Mouse (Mus musculus): ENCODE measurements around the gene Car5a. TPM values are rescaled to one million over a fixed set of nuclear protein-coding genes. Genes with fewer than 3 reads are reported as not detected.

Gene Car5a
- total RNA-seq (2015; ENCODE audit: low replicate concordance) (not detected in 2 replicates), total RNA-seq (2017; ENCODE audit: low replicate concordance) (not detected in 2 replicates)

GRCm38 (mm10) chr8:121944831-121945230 lies at the start of gene Car5a:
Gene Car5a, minus strand, starts transcription at chr8:121944904.
- no peak for ATAC-seq (replicated peaks; ENCODE audit: low FRiP score, poor library complexity, severe bottlenecking)

GRCm38 (mm10) chr8:121992911-121993310 lies 48.2 kb upstream of the Car5a start:
- ATAC-seq (replicated peaks; ENCODE audit: low FRiP score, poor library complexity, severe bottlenecking), result no peak

- no peak for ATAC-seq (replicated peaks; ENCODE audit: low FRiP score, poor library complexity, severe bottlenecking)
Observed at GRCm38 (mm10) chr8:121991611-121992010, 46.9 kb upstream of the Car5a start.

GRCm38 (mm10) chr8:121990506-121991255 lies 46.0 kb upstream of the Car5a start:
- no peak for ATAC-seq (replicated peaks; ENCODE audit: low FRiP score, poor library complexity, severe bottlenecking)

GRCm38 (mm10) chr8:121987892-121988291 lies 43.2 kb upstream of the Car5a start:
- ATAC-seq (replicated peaks; ENCODE audit: low FRiP score, poor library complexity, severe bottlenecking), result no peak

- ATAC-seq (replicated peaks; ENCODE audit: low FRiP score, poor library complexity, severe bottlenecking), result no peak
Observed at GRCm38 (mm10) chr8:121985673-121986072, 41.0 kb upstream of the Car5a start.

- ATAC-seq (replicated peaks; ENCODE audit: low FRiP score, poor library complexity, severe bottlenecking), result no peak
Observed at GRCm38 (mm10) chr8:121981520-121981895, 36.8 kb upstream of the Car5a start.

- no peak for ATAC-seq (replicated peaks; ENCODE audit: low FRiP score, poor library complexity, severe bottlenecking)
Observed at GRCm38 (mm10) chr8:121980792-121981519, 36.3 kb upstream of the Car5a start.

GRCm38 (mm10) chr8:121978670-121979069 lies 34.0 kb upstream of the Car5a start:
- no peak for ATAC-seq (replicated peaks; ENCODE audit: low FRiP score, poor library complexity, severe bottlenecking)

GRCm38 (mm10) chr8:121977819-121978590 lies 33.3 kb upstream of the Car5a start:
- ATAC-seq (replicated peaks; ENCODE audit: low FRiP score, poor library complexity, severe bottlenecking), result no peak

GRCm38 (mm10) chr8:121973906-121974305 lies 29.2 kb upstream of the Car5a start:
- ATAC-seq (replicated peaks; ENCODE audit: low FRiP score, poor library complexity, severe bottlenecking), result no peak

GRCm38 (mm10) chr8:121971488-121972058 lies 26.9 kb upstream of the Car5a start:
- ATAC-seq (replicated peaks; ENCODE audit: low FRiP score, poor library complexity, severe bottlenecking), result no peak

- no peak for ATAC-seq (replicated peaks; ENCODE audit: low FRiP score, poor library complexity, severe bottlenecking)
Observed at GRCm38 (mm10) chr8:121970225-121970624, 25.5 kb upstream of the Car5a start.

GRCm38 (mm10) chr8:121968542-121968941 lies 23.8 kb upstream of the Car5a start:
- ATAC-seq (replicated peaks; ENCODE audit: low FRiP score, poor library complexity, severe bottlenecking), result no peak

GRCm38 (mm10) chr8:121967977-121968376 lies 23.3 kb upstream of the Car5a start:
- no peak for ATAC-seq (replicated peaks; ENCODE audit: low FRiP score, poor library complexity, severe bottlenecking)

GRCm38 (mm10) chr8:121966714-121967448 lies 22.2 kb upstream of the Car5a start:
- no peak for ATAC-seq (replicated peaks; ENCODE audit: low FRiP score, poor library complexity, severe bottlenecking)

- no peak for ATAC-seq (replicated peaks; ENCODE audit: low FRiP score, poor library complexity, severe bottlenecking)
Observed at GRCm38 (mm10) chr8:121966110-121966509, 21.4 kb upstream of the Car5a start.

- ATAC-seq (replicated peaks; ENCODE audit: low FRiP score, poor library complexity, severe bottlenecking), result no peak
Observed at GRCm38 (mm10) chr8:121964716-121965512, 20.2 kb upstream of the Car5a start.

- no peak for ATAC-seq (replicated peaks; ENCODE audit: low FRiP score, poor library complexity, severe bottlenecking)
Observed at GRCm38 (mm10) chr8:121962892-121963291, 18.2 kb upstream of the Car5a start.

Measured in erythroid progenitor cell, adult 5-6 weeks (primary cell).